Mouse (Mus musculus) midbrain, embryonic 16.5 days (tissue): ENCODE results near the gene Vmn1r120. TPM values are rescaled to one million over a fixed set of nuclear protein-coding genes. Genes with fewer than 3 reads are reported as not detected.
"Not testable (repeated sequence)": the region's sequence is repeated elsewhere in the genome, so short reads cannot be mapped to it uniquely, and the experiment has no call there.

Experiments used
- ATAC-seq: fragments of 200-750 bp; cut with Nextera tagmentation; 2 replicates; pipeline ENCODE4 v1.8.0; 2017; ENCODE audit warnings: moderate TSS enrichment
- H3K27ac ChIP-seq: fragments of 300-500 bp; sonication (generic); 2 replicates; pipeline ENCODE4 v1.5.1; 2014; ENCODE audit warnings: mild to moderate bottlenecking, low read length, mixed read lengths
- H3K27me3 ChIP-seq: fragments of 300-500 bp; sonication (generic); 2 replicates; pipeline ENCODE4 v1.6.1; 2014; ENCODE audit warnings: low read depth, low read length, mixed read lengths; ENCODE audit not compliant: control insufficient read depth, insufficient read depth
- H3K36me3 ChIP-seq: fragments of 300-500 bp; sonication (generic); 2 replicates; pipeline ENCODE4 v1.6.1; 2014; ENCODE audit warnings: mild to moderate bottlenecking, low read length, moderate library complexity, mixed read lengths; ENCODE audit not compliant: control insufficient read depth, insufficient read depth
- H3K4me1 ChIP-seq: fragments of 300-500 bp; sonication (generic); 2 replicates; pipeline ENCODE4 v1.6.1; 2014; ENCODE audit warnings: mild to moderate bottlenecking, low read length, mixed read lengths; ENCODE audit not compliant: control insufficient read depth, insufficient read depth
- H3K4me2 ChIP-seq: fragments of 300-500 bp; sonication (generic); 2 replicates; pipeline ENCODE4 v1.6.1; 2014; ENCODE audit warnings: mild to moderate bottlenecking, low read length, mixed read lengths
- H3K4me3 ChIP-seq: fragments of 300-500 bp; sonication (generic); 2 replicates; pipeline ENCODE4 v1.5.1; 2014; ENCODE audit warnings: low read depth, mild to moderate bottlenecking, low read length, moderate library complexity, mixed read lengths
- H3K9ac ChIP-seq: fragments of 300-500 bp; sonication (generic); 2 replicates; pipeline ENCODE4 v1.6.1; 2014; ENCODE audit warnings: low read depth, low read length, mixed read lengths
- H3K9me3 ChIP-seq: fragments of 300-500 bp; sonication (generic); replicated peaks from 2 replicates; pipeline ENCODE4 v1.6.1; 2014; ENCODE audit warnings: mild to moderate bottlenecking, low read length, mixed read lengths; ENCODE audit not compliant: control insufficient read depth, poor library complexity, severe bottlenecking
- WGBS: fragments of 180-500 bp; shearing (Covaris S2); extraction: QIAGEN DNeasy Blood & Tissue Kit; methylation state at CpG from one replicate; pipeline ENCODE4 v1.1.7; 2014; 5-methylcytosine and 5-hydroxymethylcytosine counted together
- polyA plus RNA-seq: library from polyadenylated mRNA; unstranded; fragments of >200 nt; fragmentation: Nextera tagmentation; extraction: Ambion mirVana; gene quantifications from 2 replicates; pipeline ENCODE4 v1.2.1, GENCODE M21; 2015

Vmn1r120 gene
- not detected in 2 replicates for polyA plus RNA-seq

DNA sequence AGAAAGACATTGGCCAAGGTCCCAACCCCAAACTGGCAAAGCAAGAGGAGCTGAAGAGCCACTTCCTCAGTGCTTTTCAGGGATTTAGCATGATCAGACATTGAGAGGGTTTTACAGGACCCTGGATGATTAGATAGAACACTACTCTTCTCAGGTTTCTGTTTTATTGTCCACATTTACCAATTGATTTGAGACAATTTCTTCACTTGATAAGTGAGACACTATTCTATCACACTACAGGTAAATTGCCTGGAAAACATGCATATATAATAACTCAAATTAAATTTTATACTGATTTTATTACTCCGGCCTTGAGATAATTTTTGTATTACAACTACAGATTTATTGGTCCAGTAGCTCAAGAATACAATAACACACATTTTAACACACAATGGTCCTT lies at the start of gene Vmn1r120:
TSS of gene Vmn1r120 (minus strand) at position 101 of the 400 bp plus-strand sequence.
- not testable (repeated sequence) for H3K4me2 ChIP-seq, H3K36me3 ChIP-seq, H3K4me3 ChIP-seq, ATAC-seq, H3K27ac ChIP-seq, H3K4me1 ChIP-seq, H3K27me3 ChIP-seq, H3K9me3 ChIP-seq, H3K9ac ChIP-seq
- 89% methylated on average over 1 of the region's 1 CpGs for WGBS

DNA sequence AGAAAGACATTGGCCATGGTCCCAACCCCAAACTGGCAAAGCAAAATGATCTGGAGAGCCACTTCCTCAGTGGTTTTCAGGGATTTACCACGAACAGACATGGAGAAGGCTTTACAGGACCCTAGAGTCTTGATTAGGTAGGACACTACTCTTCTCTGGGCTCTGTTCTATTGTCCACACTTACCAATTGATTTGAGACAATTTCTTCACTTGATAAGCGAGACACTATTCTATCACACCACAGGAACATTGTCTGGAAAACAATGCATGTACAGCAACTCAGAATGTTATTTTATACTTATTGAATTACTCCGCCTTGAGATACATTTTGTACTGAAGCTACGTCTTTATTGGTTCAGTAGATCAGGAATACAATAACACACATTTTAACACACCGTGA lies 44.8 kb upstream of the Vmn1r120 start, which contains the start of gene Vmn1r121:
TSS of gene Vmn1r121 (minus strand) at position 101 of the 400 bp plus-strand sequence.
- not testable (repeated sequence) for H3K27me3 ChIP-seq, H3K36me3 ChIP-seq, H3K9ac ChIP-seq, H3K4me1 ChIP-seq, H3K27ac ChIP-seq, H3K4me3 ChIP-seq, H3K4me2 ChIP-seq, H3K9me3 ChIP-seq, ATAC-seq
- 72% methylated on average over 4 of the region's 5 CpGs for WGBS

DNA sequence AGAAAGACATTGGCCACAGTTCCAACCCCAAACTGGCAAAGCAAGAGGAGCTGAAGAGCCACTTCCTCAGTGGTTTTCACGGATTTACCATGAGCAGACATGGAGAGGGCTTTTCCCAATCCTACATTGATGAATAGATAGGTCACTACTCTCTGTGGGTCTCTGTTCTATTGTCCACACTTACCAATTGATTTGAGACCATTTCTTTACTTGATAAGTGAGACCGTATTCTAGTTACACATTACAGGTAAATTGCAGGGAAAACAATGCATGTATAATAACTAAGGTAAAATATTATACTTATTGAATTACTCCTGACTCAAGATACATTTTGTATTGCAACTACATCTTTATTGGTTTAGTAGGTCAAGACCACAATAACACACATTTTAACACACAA lies 41.2 kb downstream of the Vmn1r120 start, which contains the start of gene Vmn1r119:
TSS of gene Vmn1r119 (minus strand) at position 101 of the 400 bp plus-strand sequence.
- not testable (repeated sequence) for H3K9ac ChIP-seq, H3K4me3 ChIP-seq, H3K36me3 ChIP-seq, ATAC-seq, H3K9me3 ChIP-seq, H3K4me2 ChIP-seq, H3K27me3 ChIP-seq, H3K27ac ChIP-seq, H3K4me1 ChIP-seq
- WGBS, result no CpG with 5 or more reads among the region's 2 CpGs

Other genes with a start within 250 kb of the Vmn1r120 start
- not detected in 2 replicates for gene Vmn1r114, start 241.6 kb downstream of the Vmn1r120 start, polyA plus RNA-seq
- not detected in 2 replicates for gene Vmn1r115, start 208.8 kb downstream of the Vmn1r120 start, polyA plus RNA-seq
- gene Vmn1r116, start 181.5 kb downstream of the Vmn1r120 start, polyA plus RNA-seq, result not detected in 2 replicates
- not detected in 2 replicates for gene Vmn1r117, start 169.7 kb downstream of the Vmn1r120 start, polyA plus RNA-seq
- not detected in 2 replicates for gene Vmn1r118, start 141.4 kb downstream of the Vmn1r120 start, polyA plus RNA-seq
- gene Vmn1r119, start 41.3 kb downstream of the Vmn1r120 start, polyA plus RNA-seq, result not detected in 2 replicates
- gene Vmn1r121, start 44.7 kb upstream of the Vmn1r120 start, polyA plus RNA-seq, result not detected in 2 replicates
- gene Vmn1r122, start 80.3 kb upstream of the Vmn1r120 start, polyA plus RNA-seq, result not detected in 2 replicates
- not detected in 2 replicates for gene Vmn1r123, start 108.4 kb upstream of the Vmn1r120 start, polyA plus RNA-seq
- gene Gm5157, start 136.6 kb upstream of the Vmn1r120 start, polyA plus RNA-seq, result not detected in 2 replicates
- gene Vmn1r124, start 206.8 kb upstream of the Vmn1r120 start, polyA plus RNA-seq, result not detected in 2 replicates
- not detected in 2 replicates for gene Vmn1r125, start 218.4 kb upstream of the Vmn1r120 start, polyA plus RNA-seq
- gene Vmn1r126, start 247.7 kb upstream of the Vmn1r120 start, polyA plus RNA-seq, result not detected in 2 replicates